Comparison of ENCODE assay signal across 9 mouse cellular contexts in the genomic region with DNA sequence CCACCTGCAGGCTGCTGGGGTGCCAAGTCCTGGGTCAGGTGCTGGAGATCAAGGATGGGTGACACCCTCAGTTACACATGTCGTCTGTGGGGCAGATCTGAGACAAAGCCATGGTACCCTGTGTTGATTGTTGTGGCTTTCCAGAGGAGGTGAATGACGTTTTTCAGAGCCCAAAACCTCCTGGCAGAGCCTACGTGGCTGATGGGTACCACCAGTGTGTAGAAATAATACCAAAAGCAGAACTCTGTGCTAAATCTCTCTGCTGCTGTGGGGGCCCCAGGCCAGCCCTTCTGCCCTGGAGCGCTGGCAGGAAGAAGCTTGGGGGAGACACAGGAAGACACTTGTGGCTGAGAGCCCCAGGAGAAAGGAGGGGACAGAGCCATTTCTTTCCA.
DNase-seq lines count a peak whose midpoint lies in the region; ATAC-seq and TF ChIP-seq lines count a peak whose summit lies in the region.
"Had no signal": no experiment of that assay in that cellular context is flagged by ENCODE, and none has a peak within 500 bp of the region (broad histone marks: within the 10 kb centered on the region; RNA-seq: fewer than 3 reads in every experiment).

No protein-coding gene starts in this region.

- no peaks in the 10 kb centered on the region for H3K9me3 ChIP-seq in midbrain, embryonic 10.5 days (replicated peaks)

- intact Hi-C loops in heart, adult 2 months (cut with DNase I): no loop called here
- intact Hi-C loops in heart, postnatal 10 days (cut with DNase I): no loop called here

- no peak overlapping the region for H3K4me3 ChIP-seq in heart, adult 2 months
- no peak overlapping the region for H3K4me3 ChIP-seq in midbrain, embryonic 10.5 days
- no peak overlapping the region for H3K4me3 ChIP-seq in cerebellum, adult 2 months (replicated peaks; ENCODE audit: insufficient read depth, low read depth, low read length)

- whole genome bisulfite sequencing in heart, adult 2 months: 60% methylated on average over 4 of the region's 4 CpGs
- WGBS in midbrain, embryonic 10.5 days: 75% methylated on average over 4 of the region's 4 CpGs
- WGBS in cerebellum, adult 2 months: 69% methylated on average over 4 of the region's 4 CpGs

- TF ChIP-seq EP300 in heart, adult 2 months (IDR thresholded peaks at IDR 0.05; ENCODE audit: insufficient read depth, low read depth, low read length): no peak

- peak overlapping the region; percentile 40; the same call in 1 of the 2 replicates for H3K27ac ChIP-seq in heart, adult 2 months
- peak overlapping the region; percentile 83 for H3K27ac ChIP-seq in midbrain, embryonic 10.5 days (replicated peaks)
- H3K27ac ChIP-seq in cerebellum, adult 2 months (ENCODE audit: insufficient read depth, low read length): no peak overlapping the region

- DNase-seq in heart, adult 2 months: no peak
- no peak for DNase-seq in heart, postnatal 10 days
- DNase-seq in CD8-positive naive resting alpha-beta T cell, adult 2 months (ENCODE audit: low read depth in 2 of 2, low spot score in 2 of 2): peak; percentile 54 to 66
- no peak for DNase-seq in midbrain, embryonic 10.5 days (ENCODE audit: low spot score)
- DNase-seq in retina, postnatal 1 day: no peak
- DNase-seq in cerebellum, adult 2 months: no peak
- no peak for DNase-seq in adrenal gland, adult 8-10 months

- no peaks in the 10 kb centered on the region for H3K79me2 ChIP-seq in heart, adult 2 months (replicated peaks; ENCODE audit: control insufficient read depth, insufficient read depth, low read length)

- no peak overlapping the region for H3K9ac ChIP-seq in heart, adult 2 months (ENCODE audit: low read depth, low read length)

- peak; percentile 66 to 72 for ATAC-seq in hematopoietic stem cell, adult 5-6 weeks (replicated peaks in 1 of 2; ENCODE audit: insufficient read depth in 1 of 2, low FRiP score in 2 of 2, low TSS enrichment in 1 of 2, low read depth in 1 of 2, poor library complexity in 2 of 2, severe bottlenecking in 2 of 2)

- no peaks in the 10 kb centered on the region for H3K27me3 ChIP-seq in heart, adult 2 months (ENCODE audit: control insufficient read depth, insufficient read depth, low read length)
- no peaks in the 10 kb centered on the region for H3K27me3 ChIP-seq in midbrain, embryonic 10.5 days (ENCODE audit: low read depth, poor library complexity, severe bottlenecking)
- H3K27me3 ChIP-seq in cerebellum, adult 2 months (ENCODE audit: control insufficient read depth, insufficient read depth, low read length): no peaks in the 10 kb centered on the region
- H3K27me3 ChIP-seq: CH12.LX had no signal

- peaks cover 2% of the 10 kb centered on the region for H3K4me1 ChIP-seq in heart, adult 2 months (ENCODE audit: control insufficient read depth, insufficient read depth, low read length)
- peaks cover 43% of the 10 kb centered on the region for H3K4me1 ChIP-seq in midbrain, embryonic 10.5 days
- no peaks in the 10 kb centered on the region for H3K4me1 ChIP-seq in cerebellum, adult 2 months (ENCODE audit: control insufficient read depth, insufficient read depth, low read length)

- TF ChIP-seq POLR2A in heart, adult 2 months (IDR thresholded peaks at IDR 0.05; ENCODE audit: insufficient read depth, low read depth, low read length): no peak
- no peak for TF ChIP-seq POLR2A in cerebellum, adult 2 months (IDR thresholded peaks at IDR 0.05; ENCODE audit: borderline replicate concordance, insufficient read depth, low read length)

- no peak for TF ChIP-seq CTCF in heart, adult 2 months (IDR thresholded peaks at IDR 0.05)
- no peak for TF ChIP-seq CTCF in cerebellum, adult 2 months (IDR thresholded peaks at IDR 0.05; ENCODE audit: borderline replicate concordance, insufficient read depth, low read depth, low read length)

- H3K36me3 ChIP-seq in heart, adult 2 months (ENCODE audit: control insufficient read depth, insufficient read depth, low read length): no peaks in the 10 kb centered on the region
- no peaks in the 10 kb centered on the region for H3K36me3 ChIP-seq in midbrain, embryonic 10.5 days

Comparison
In these comparisons a context has a peak if more than half of its experiments do, and no peak if none do; other contexts are left out.
1. DNase-seq: peak in CD8-positive naive resting alpha-beta T cell, adult 2 months (2 of 2); none in heart, adult 2 months (0 of 2), heart, postnatal 10 days (0 of 2), midbrain, embryonic 10.5 days (single experiment), retina, postnatal 1 day (single experiment), cerebellum, adult 2 months (0 of 2) and adrenal gland, adult 8-10 months (single experiment).